Mouse (Mus musculus) liver, embryonic 14.5 days (tissue): ENCODE results near the gene Aldh1l1.

Experiments
- CTCF ChIP-seq: IDR thresholded peaks from 2 replicates; pipeline ENCODE4 v1.5.1; 2016; ENCODE audit warnings: antibody characterized with exemption, low read depth, control low read depth
- EP300 ChIP-seq: IDR thresholded peaks from 2 replicates; pipeline ENCODE4 v1.6.1; 2016; ENCODE audit warnings: antibody characterized with exemption, low read depth

DNA sequence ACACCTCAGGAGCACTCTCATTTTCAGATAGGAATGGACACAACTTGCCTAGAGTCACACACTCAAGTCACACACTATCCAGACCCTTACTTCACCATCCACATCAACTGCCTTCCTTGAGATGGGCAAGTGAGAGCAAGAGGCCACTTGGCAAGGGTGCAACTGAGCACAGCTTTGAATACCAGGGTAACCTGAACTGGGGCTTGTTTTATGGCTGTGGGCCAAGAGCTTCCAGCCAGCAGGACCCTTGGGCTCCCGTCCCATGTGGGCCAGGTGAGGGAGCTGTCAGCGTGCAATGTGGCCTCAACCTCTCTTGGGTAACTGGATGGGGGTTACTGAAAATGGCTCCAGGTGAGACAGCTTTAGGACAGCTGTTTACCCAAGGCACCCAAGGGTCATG is 28.8 kb upstream of the Aldh1l1 start:
- TF ChIP-seq CTCF, result no peak
- no peak for TF ChIP-seq EP300
